Mouse (Mus musculus): ENCODE results near the gene Lmln.
A peak's percentile ranks its signal among the peaks of the same experiment; 100 is the strongest.
"Not testable (repeated sequence)": the region's sequence is repeated elsewhere in the genome, so short reads cannot be mapped to it uniquely, and the experiment has no call there.

The Lmln gene

GRCm38 (mm10) chr16:33058656-33059055, 3.7 kb upstream of the Lmln start:
- DNase-seq = not testable (repeated sequence)

GRCm38 (mm10) chr16:33059471-33059870, 2.9 kb upstream of the Lmln start:
- DNase-seq = no peak

GRCm38 (mm10) chr16:33060926-33061325, 1.4 kb upstream of the Lmln start:
- no peak for DNase-seq

- no peak for DNase-seq
Measured at GRCm38 (mm10) chr16:33061400-33061799, 921 bp upstream of the Lmln start.

GRCm38 (mm10) chr16:33062682-33063131, 386 bp downstream of the Lmln start:
- DNase-seq = peak; percentile 87

- DNase-seq = no peak
Measured at GRCm38 (mm10) chr16:33063267-33063666, 946 bp downstream of the Lmln start.

- no peak for DNase-seq
Measured at GRCm38 (mm10) chr16:33064636-33065035, 2.3 kb downstream of the Lmln start.

- DNase-seq = no peak
Measured at GRCm38 (mm10) chr16:33070928-33071327, 8.6 kb downstream of the Lmln start.

GRCm38 (mm10) chr16:33072871-33073557, 10.7 kb downstream of the Lmln start:
- DNase-seq = no peak

- DNase-seq = no peak
Measured at GRCm38 (mm10) chr16:33074967-33075366, 12.6 kb downstream of the Lmln start.

- no peak for DNase-seq
Measured at GRCm38 (mm10) chr16:33076078-33076477, 13.8 kb downstream of the Lmln start.

GRCm38 (mm10) chr16:33077069-33077627, 14.8 kb downstream of the Lmln start:
- no peak for DNase-seq

- DNase-seq = no peak
Measured at GRCm38 (mm10) chr16:33080063-33080462, 17.7 kb downstream of the Lmln start.

GRCm38 (mm10) chr16:33082951-33083350, 20.6 kb downstream of the Lmln start:
- DNase-seq = no peak

GRCm38 (mm10) chr16:33083996-33084395, 21.7 kb downstream of the Lmln start:
- no peak for DNase-seq

- DNase-seq = no peak
Measured at GRCm38 (mm10) chr16:33085666-33086065, 23.3 kb downstream of the Lmln start.

- DNase-seq = no peak
Measured at GRCm38 (mm10) chr16:33113726-33114125, 51.4 kb downstream of the Lmln start.

- no peak for DNase-seq
Measured at GRCm38 (mm10) chr16:33123373-33123772, 61.1 kb downstream of the Lmln start.

- DNase-seq = no peak
Measured at GRCm38 (mm10) chr16:33123938-33124820, 61.9 kb downstream of the Lmln start.

- DNase-seq = no peak
Measured at GRCm38 (mm10) chr16:33127052-33127451, 64.7 kb downstream of the Lmln start.

- no peak for DNase-seq
Measured at GRCm38 (mm10) chr16:33130731-33131130, 68.4 kb downstream of the Lmln start.

- DNase-seq = no peak
Measured at GRCm38 (mm10) chr16:33133186-33133585, 70.9 kb downstream of the Lmln start.

GRCm38 (mm10) chr16:33135167-33135566, 72.8 kb downstream of the Lmln start:
- no peak for DNase-seq

GRCm38 (mm10) chr16:33139061-33139460, 76.7 kb downstream of the Lmln start:
- DNase-seq = not testable (repeated sequence)

Measured in layer of hippocampus, adult 9-11 months (tissue).